Mouse (Mus musculus): ENCODE measurements around the gene Pemt. TPM values are rescaled to one million over a fixed set of nuclear protein-coding genes. Genes with fewer than 3 reads are reported as not detected.

Pemt gene
- 10 to 100 TPM in 1 of 2 experiments, 1 to 10 TPM in 1; 5.5 to 11.1 TPM for total RNA-seq (2021)
- long read RNA-seq, experiment 1, partial matches to known transcripts, result 0 of 1 reads
- long read RNA-seq, experiment 1, other reads (novel, unspliced or antisense), result 1 of 1 reads
- long read RNA-seq, experiment 2, partial matches to known transcripts, result 2 of 5 reads
- long read RNA-seq, experiment 2, other reads (novel, unspliced or antisense), result 2 of 5 reads

GRCm38 (mm10) chr11:60046058-60046735, at the start of gene Pemt:
Gene Pemt, minus strand, starts transcription at chr11:60046489.
- DNase-seq (ENCODE audit: low spot score in 2 of 2), result peak; percentile 90

DNA sequence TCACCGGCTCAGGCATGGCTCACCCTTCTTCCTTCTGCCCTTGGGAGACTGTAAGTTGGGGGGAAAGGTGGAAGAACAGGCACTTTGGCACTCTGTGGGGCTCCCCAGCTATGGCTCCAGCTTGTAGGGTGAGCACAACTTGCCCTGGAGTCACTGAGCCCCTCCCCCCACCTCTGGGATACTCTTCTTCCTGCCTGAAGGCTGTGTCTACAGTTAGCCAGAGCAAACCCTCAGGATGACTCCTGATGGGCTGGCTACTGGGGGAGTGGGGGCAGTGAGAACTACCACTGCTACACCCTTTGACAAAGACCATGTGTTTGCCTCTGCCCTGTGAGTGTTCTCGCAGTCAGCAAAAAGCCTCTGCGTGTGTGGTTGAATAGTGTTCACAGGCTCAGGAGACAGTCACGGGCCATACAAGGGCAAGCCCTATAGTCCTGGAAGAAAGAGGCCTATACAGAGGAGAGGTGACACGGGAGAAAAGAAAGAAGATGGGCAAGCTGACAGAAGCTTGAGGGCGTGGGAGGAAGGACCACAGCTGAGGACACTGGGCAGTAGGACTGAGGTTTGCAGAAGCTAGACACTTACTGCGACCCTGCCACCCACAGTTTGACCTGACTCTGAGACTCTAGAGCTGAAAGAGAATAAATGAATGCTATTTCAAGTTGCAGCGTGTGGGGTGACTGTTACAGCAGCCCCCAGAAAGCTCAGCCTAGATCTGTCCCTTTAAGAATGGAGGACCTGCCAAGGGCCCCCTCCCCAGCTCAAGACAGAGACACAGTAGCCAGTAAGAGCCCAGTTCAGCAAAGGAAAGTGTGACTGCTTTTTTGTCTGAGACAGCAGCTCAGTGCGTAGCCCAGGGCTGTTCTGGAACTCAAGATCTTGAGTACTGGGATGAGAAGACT, 48.9 kb upstream of the Pemt start:
- DNase-seq (ENCODE audit: low spot score in 2 of 2), result no peak

DNA sequence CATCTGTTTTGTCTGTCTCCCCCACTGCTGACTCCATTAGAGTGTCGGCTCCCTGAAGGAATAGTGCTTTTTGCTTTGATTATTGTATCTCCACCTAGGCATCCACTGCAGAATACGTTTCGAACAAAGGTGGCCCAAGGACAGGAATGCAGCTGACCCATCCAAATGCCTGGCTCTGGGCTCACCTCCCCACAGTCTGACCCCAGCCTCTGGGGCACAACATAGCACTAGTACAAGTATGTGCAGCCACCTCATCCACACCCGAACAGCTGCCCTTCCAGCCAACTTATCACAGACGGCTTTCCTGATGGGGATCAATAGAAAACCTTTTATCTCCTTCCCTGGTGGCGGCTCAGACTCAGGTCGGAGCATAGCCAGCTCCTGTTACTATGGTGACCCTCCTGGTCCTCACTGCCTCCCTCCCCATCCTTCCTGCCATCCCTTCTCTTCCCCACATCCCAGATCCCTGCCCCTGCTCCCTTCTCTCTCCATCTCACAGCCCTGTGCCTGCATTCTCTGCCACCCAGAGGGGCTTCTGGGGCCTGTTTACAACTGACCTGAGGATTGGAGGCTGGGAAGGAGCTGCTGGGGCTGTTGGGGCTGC, 47.8 kb upstream of the Pemt start:
- no peak for DNase-seq (ENCODE audit: low spot score in 2 of 2)

GRCm38 (mm10) chr11:60093227-60093626, 46.9 kb upstream of the Pemt start:
- no peak for DNase-seq (ENCODE audit: low spot score in 2 of 2)

GRCm38 (mm10) chr11:60091422-60091761, 45.1 kb upstream of the Pemt start:
- no peak for DNase-seq (ENCODE audit: low spot score in 2 of 2)

DNA sequence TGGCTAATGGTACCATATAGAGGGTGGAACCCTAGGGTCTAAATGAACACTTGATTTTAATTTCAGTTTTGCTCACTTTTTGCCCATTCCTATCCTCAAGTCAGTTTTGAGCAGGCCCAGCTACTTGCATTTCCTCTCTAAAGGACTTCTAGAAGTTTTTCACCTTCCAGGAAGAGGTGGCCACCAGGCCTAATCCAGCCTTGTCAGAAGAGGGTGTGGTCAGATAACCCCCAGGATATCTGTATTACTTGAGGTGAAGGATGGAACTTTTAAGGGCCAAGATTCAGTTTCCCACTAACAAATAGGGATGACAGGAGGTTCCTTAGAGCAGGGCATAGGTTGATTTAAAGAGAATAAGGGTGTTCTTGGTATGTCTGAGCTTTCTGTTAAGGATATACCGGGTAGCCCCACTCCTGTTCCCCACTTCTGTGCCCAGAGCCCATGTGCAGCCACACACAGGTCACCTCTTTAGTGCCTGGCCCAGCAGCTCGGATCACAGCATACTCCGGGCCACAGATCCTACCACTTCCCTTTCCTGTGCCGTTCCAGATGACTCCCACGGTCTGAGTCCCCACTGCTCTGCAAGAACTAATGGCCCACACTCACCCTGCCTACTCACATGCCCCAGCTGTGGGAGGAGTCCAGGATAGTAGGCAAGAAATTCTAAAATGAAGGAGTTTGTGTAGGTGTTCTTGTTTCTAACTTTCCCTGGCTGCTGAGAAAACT, 44.6 kb upstream of the Pemt start:
- no peak for DNase-seq (ENCODE audit: low spot score in 2 of 2)

DNA sequence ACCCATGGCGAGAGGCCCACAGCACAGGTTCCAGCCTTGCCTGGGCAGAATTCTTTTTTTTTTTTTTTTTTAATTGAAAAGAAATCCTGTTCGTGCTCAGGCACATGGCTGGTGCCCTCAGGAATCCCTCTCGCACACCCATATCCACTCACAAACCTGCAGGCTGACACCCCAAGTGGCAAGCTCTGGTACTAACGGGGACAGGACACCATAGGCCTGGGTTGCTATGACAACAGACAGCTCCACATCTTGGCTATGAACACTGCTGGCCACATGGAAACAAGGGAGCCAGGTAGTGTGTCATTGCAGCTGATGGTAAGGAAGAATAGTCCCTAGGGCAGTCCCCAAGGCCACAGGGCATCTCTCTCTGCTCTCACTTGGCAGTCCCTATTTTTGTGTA, 42.7 kb upstream of the Pemt start:
- DNase-seq (ENCODE audit: low spot score in 2 of 2), result no peak

DNA sequence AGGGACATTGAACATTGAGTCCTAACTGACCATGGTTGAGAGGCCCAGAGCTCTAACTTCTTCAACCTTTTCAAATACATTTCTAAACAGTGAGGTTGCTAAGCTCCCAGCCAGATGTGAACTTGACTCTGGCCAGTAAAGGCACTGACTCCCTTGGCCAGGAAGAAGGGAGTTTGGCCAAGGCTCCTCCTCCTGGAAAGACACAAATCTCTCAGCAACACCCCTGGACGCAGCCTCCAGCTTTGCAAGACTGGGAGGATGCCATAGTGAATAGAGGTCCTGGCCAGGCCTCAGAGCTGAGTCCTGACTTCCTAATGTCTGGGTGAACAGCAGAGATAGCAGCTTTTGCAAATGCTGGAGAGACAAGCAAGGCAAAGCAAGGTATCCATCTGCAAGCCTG, 40.4 kb upstream of the Pemt start:
- DNase-seq (ENCODE audit: low spot score in 2 of 2), result no peak

DNA sequence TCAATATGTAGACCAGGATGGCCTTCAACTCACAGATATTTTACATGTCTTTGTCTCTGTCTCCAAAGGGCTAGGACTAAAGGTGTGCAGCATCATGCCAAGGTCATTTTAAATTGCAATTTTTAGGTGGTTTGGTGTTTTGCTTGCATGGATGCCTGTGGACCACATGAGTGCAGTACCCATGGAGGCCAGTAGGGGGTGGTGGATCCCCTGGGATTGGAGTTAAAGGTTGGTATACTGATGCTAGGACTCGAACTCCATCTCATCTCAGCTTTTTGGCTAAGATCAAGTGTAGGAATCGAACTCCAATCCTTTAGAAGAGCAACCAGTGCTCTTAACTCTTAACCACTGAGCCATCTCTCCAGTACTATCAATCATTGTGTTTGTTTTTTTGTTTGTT, 38.3 kb upstream of the Pemt start:
- DNase-seq (ENCODE audit: low spot score in 2 of 2), result peak; percentile 47 to 71

GRCm38 (mm10) chr11:60076790-60077189, 30.5 kb upstream of the Pemt start:
- peak; percentile 55 to 71 for DNase-seq (ENCODE audit: low spot score in 2 of 2)

GRCm38 (mm10) chr11:60076183-60076582, 29.9 kb upstream of the Pemt start:
- DNase-seq (ENCODE audit: low spot score in 2 of 2), result no peak

GRCm38 (mm10) chr11:60073936-60074502, 27.7 kb upstream of the Pemt start:
- peak in 1 of 2 experiments; percentile 32 for DNase-seq (ENCODE audit: low spot score in 2 of 2)

DNA sequence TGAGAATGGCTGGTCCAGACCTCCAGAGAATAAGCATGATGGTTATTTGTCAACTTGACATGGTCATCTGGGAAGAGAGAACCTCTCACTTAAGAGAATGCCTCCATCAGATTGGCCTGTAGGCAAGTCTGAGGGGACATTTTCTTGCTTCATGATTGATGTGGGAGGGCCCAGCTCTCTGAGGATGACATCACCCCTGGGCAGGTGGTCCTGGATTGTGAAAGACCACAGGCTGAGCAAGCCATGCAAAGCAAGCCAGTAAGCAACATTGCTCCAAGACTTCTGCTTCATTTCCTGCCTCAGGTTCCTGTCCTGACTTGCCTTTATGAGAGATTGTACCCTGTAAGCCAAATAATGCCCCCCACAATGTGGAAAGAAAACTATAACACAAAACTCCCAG, 26.8 kb upstream of the Pemt start:
- DNase-seq (ENCODE audit: low spot score in 2 of 2), result no peak

DNA sequence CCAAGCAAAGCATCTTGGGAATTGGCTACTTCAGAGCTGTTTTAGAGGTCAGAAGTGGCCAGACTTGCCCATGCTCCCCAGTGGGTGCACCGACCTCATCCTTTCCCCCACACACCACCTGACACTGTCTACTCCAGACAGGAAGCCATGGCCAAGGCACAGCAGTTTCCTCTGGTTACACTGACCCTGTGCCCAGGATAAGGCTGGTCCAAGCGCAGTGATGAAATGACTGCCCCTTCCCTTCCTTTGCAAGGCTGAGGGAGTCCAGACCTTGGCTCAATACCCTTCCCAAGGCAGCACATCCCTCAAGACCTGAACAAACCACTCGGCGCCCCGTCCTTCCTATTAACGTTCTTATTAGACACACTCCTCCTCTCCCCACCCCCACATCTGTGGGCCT, 24.9 kb upstream of the Pemt start:
- DNase-seq (ENCODE audit: low spot score in 2 of 2), result no peak

DNA sequence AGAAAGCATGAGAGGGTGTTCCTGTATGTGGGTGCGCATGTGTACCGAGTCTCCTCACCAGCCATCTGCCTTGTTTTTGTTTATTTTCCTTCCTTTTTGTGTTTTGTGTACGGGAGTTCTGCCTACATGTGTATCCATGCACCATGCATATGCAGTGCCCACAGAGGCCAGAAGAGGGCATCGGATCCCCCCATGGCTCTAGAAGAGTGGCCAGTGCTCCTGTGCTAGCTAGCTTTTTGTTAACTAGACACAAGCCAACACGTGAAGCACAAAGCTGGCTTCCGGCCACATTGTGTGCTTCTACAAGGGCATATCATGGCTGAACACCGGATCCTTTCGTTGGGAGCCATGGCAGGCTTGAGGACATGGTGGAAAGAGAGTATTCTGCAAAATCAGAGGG, 24.3 kb upstream of the Pemt start:
- peak; percentile 29 to 52 for DNase-seq (ENCODE audit: low spot score in 2 of 2)

DNA sequence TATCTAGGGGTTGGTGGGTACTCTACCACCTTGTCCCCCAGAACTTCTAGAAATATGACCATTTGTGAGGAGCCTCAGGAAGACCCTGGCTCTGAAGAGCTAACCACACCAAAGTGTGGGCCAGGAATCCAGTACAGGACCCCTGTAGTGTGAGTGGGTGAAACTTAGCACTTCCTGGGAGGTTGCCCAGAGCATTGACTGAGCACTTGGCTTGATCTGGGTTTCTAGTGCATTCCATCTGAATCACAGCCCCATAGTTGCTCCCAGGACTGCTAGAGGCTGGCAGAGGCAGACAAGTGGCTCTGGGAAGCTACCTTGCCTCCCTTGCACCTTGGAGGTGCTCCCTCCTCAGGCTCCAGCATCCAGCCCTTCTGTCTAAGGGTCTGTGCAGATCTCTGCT, 22.3 kb upstream of the Pemt start:
- no peak for DNase-seq (ENCODE audit: low spot score in 2 of 2)

GRCm38 (mm10) chr11:60067646-60068045, 21.4 kb upstream of the Pemt start:
- no peak for DNase-seq (ENCODE audit: low spot score in 2 of 2)

GRCm38 (mm10) chr11:60065267-60065666, 19.0 kb upstream of the Pemt start:
- no peak for DNase-seq (ENCODE audit: low spot score in 2 of 2)

DNA sequence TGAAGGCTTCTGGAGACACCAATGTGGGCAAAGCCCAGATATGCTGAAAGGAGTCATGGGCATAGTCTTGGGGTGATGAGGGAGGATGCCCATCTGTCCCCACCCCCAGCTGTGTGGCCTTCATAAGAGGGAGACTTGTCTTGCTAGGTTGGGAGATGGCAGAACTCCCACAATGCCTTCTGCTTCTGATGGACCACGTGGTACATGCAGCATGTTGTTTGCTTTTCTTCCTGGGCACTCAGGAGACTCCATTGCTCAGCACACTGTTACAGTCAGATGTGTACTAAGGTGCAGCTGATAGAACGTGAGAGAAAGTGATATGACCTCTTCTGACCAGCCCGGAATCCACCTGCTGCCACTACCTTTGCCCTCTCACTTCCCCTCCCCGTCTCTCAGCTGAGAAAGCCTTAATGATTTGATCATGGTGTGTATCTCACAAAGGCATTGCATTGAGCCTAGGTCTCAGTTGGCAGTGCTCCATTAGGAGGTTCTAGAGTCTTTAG, 15.3 kb upstream of the Pemt start:
- DNase-seq (ENCODE audit: low spot score in 2 of 2), result no peak

- no peak for DNase-seq (ENCODE audit: low spot score in 2 of 2)
Measured at GRCm38 (mm10) chr11:60060026-60060425, 13.7 kb upstream of the Pemt start.

- DNase-seq (ENCODE audit: low spot score in 2 of 2), result no peak
Measured at GRCm38 (mm10) chr11:60058441-60058840, 12.2 kb upstream of the Pemt start.
